Mouse (Mus musculus) left cerebral cortex, postnatal 36 days (tissue): ENCODE measurements around the gene 1810062G17Rik. TPM values are rescaled to one million over a fixed set of nuclear protein-coding genes. Genes with fewer than 3 reads are reported as not detected.

Source experiments
- DNase-seq, 2 experiments: peaks; one replicate each; pipeline ENCODE4 v3.0.0; 2021 to 2022; ENCODE audit warnings: low spot score in 2 of 2, mixed read lengths in 1 of 2
- intact Hi-C: fragments of 180-260 bp; cut with DNase I; formaldehyde crosslinking; loops from one replicate; pipeline ENCODE4 v1.15.1; 2025
- total RNA-seq, 2 experiments: library from RNA; stranded (reverse); gene quantifications; 2 replicates each; pipeline ENCODE4 v1.2.3; 2021

Gene 1810062G17Rik
- not detected for total RNA-seq

GRCm38 (mm10) chr3:36475532-36476087, at the start of gene 1810062G17Rik, which contains the start of gene Anxa5:
Gene 1810062G17Rik, plus strand, starts transcription at chr3:36475937.
Gene Anxa5, minus strand, starts transcription at chr3:36475894.
- intact Hi-C loops, result no loop called here
- peak; percentile 88 to 89 for DNase-seq

DNA sequence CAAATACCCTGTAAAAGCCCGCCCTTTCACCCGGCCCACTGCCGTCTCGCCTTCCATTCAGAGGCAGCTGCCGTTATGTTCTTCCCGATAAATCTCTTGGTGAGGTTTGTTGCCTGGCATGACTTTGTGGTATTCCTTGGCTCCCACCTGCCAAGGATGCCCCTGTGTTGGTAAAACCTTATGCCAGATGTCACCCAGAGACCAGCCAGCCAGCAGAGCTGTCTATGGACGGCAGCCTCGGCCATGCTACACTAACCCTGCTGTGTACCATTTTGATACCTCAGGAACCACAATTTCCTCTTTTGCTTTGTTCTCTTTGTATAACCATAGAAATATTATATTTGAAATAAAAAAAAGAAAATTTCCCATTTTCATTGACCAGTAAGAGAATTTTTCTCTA, 48.4 kb upstream of the 1810062G17Rik start:
- intact Hi-C loops, result no loop called here
- no peak for DNase-seq

- intact Hi-C loops, result no loop called here
- DNase-seq, result no peak
Measured at GRCm38 (mm10) chr3:36430360-36430759, 45.4 kb upstream of the 1810062G17Rik start.

- intact Hi-C loops, result no loop called here
- no peak for DNase-seq
Measured at GRCm38 (mm10) chr3:36440280-36440679, 35.5 kb upstream of the 1810062G17Rik start.

DNA sequence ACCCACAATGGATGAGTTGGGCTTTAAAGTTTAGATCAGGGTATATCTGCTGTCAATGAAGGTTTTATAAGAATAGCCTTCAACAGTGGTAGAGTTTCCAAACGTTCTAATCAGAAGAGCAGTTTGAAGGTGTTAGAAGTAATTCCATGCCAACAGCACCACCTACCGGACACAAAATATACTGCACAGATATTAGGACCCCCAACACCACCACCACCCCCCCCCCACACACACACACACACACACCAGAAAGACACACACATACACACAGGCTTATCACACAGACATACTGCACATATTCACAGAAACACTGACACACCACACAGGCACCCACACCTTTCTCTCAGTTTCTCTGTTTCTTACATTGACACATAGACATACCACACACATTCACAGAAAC, 33.3 kb upstream of the 1810062G17Rik start:
- intact Hi-C loops, result loop anchor here (1.0 to 2.0 kb wide), 2 partner anchors 52 to 232 kb away; no protein-coding TSS in a partner anchor
- no peak for DNase-seq

GRCm38 (mm10) chr3:36446041-36446440, 29.7 kb upstream of the 1810062G17Rik start:
- DNase-seq, result no peak
- intact Hi-C loops, result no loop called here

GRCm38 (mm10) chr3:36446506-36446905, 29.2 kb upstream of the 1810062G17Rik start:
- intact Hi-C loops, result no loop called here
- DNase-seq, result no peak

DNA sequence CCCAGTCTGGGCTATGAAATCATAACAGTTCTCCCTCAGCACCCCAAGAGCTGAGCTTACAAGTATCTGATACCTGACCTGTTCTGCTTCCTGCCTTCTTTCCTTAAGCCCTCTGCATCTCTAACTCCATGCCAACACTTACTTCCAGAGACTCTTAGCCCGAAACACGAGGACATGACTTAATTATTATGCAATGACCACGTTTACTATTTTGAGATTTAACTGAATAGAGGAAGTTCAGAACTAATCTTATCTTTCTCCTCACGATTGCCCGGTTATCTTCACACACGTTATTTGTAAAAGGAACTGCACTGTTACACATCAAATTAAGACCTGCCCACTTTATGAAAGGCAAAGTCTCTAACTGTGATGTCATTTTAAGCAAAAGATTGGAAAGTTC, 28.8 kb upstream of the 1810062G17Rik start:
- no peak for DNase-seq
- intact Hi-C loops, result no loop called here

DNA sequence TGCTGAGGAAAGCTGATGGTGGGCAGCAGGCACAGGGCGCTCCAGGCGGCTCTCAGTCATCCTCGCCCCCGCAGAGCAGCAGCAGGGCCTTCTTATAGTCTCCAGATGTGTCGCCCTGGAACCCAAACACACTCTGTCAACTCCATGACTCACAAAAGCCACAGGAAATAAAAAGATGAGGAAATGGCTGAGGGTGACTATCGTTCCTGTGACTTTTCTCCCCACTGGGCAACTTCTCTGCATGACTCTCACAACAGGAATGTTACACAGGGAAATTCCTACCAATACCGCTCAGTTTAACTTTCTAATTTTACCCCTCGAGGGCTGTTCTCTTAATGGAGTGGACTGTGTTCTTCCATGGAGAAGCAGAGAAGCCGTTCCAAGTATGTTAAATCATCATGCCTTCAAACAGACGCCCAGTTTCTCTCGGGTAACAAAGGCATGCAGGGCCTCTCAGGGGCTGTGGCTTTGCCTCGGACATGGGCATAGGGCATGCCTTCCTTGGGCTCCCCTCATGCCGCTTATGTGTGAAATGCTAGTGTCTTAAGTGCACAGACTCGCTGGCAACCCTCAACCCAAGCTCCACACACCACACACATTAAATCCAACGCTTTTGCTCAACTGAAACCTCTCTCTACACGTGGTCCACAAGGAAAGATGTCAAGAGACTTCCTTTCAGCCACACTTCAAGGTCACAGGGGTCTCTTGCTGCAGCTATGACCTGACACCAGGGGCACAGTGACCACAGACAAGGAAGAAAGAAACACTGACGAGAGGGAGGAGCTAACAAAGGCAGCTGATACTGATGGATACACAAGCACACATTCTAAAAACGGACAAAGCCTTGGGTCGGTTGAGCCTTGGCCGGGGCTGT, 26.2 kb upstream of the 1810062G17Rik start:
- intact Hi-C loops, result no loop called here
- DNase-seq, result no peak

- no peak for DNase-seq
- intact Hi-C loops, result no loop called here
Measured at GRCm38 (mm10) chr3:36452502-36452901, 23.2 kb upstream of the 1810062G17Rik start.

- DNase-seq, result no peak
- intact Hi-C loops, result no loop called here
Measured at GRCm38 (mm10) chr3:36455124-36455523, 20.6 kb upstream of the 1810062G17Rik start.

DNA sequence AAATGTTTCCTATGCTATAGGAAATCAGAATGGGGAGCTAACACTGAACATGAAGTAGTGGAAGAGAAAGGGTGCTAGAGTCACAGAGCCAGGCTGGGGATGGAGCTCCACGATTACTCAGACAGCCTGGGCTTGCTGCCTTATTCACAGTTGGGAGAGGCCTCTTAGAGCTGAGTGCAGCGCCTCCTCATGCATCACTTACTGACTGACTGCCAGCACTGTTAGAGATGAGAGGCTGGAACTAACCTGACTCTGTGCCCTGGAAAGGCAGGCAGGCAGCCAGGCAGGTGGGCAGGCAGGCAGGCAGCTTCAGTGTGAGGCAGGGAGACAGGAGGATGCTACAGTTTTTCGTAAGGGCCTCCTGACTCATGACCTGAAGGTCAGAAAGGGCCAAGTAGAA, 20.2 kb upstream of the 1810062G17Rik start:
- peak in 1 of 2 experiments; percentile 58 for DNase-seq
- intact Hi-C loops, result no loop called here

- intact Hi-C loops, result no loop called here
- DNase-seq, result no peak
Measured at GRCm38 (mm10) chr3:36460717-36461116, 15.0 kb upstream of the 1810062G17Rik start.

DNA sequence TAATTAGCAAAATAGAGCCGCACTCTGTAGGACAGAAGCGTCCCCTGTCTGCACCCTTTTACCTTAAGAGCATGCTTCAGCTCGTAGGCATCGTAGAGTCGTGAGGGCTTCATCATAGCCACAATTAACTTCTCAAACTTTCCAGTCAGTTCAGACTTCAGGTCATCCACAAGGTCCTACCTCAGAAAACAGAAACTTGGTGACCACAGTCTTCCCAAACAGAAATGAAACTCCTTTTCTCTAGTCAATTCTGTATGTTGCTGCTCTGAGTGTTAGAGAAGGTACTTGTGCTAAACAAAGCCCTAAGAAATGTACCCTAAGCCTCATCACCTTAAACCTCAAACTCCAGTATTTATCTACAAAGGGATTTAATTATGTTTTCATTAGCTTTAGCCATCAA, 13.9 kb upstream of the 1810062G17Rik start:
- intact Hi-C loops, result no loop called here
- no peak for DNase-seq

DNA sequence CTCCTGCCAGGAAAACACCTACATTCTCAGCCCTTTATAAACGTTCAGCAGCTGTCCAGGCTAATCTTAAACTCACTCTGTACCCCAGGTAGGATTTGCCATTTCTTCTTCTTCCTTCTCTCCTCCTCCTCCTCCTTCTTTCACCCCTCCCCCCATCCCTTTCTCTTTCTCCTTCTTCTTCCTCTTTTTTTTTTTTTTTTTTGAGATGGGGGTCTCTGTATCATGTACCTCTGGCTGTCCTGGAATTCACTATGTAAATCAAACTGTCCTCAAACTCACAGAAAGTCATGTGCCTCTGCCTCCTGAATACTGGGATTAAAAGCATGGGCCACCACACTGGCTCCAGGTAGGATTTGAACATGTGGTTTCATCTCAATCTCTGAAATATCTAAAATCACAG, 13.4 kb upstream of the 1810062G17Rik start:
- no peak for DNase-seq

GRCm38 (mm10) chr3:36465538-36465937, 10.2 kb upstream of the 1810062G17Rik start:
- intact Hi-C loops, result no loop called here
- DNase-seq, result no peak

More for the DNA sequence above, 13.4 kb upstream of the 1810062G17Rik start:
- intact Hi-C loops, result no loop called here

- peak in 1 of 2 experiments; percentile 32 for DNase-seq
Measured at GRCm38 (mm10) chr3:36467632-36468031, 8.1 kb upstream of the 1810062G17Rik start.

GRCm38 (mm10) chr3:36468871-36469270, 6.9 kb upstream of the 1810062G17Rik start:
- no peak for DNase-seq
- intact Hi-C loops, result no loop called here

More at GRCm38 (mm10) chr3:36467632-36468031, 8.1 kb upstream of the 1810062G17Rik start:
- intact Hi-C loops, result no loop called here

- intact Hi-C loops, result no loop called here
- DNase-seq, result no peak
Measured at GRCm38 (mm10) chr3:36471856-36472255, 3.9 kb upstream of the 1810062G17Rik start.

DNA sequence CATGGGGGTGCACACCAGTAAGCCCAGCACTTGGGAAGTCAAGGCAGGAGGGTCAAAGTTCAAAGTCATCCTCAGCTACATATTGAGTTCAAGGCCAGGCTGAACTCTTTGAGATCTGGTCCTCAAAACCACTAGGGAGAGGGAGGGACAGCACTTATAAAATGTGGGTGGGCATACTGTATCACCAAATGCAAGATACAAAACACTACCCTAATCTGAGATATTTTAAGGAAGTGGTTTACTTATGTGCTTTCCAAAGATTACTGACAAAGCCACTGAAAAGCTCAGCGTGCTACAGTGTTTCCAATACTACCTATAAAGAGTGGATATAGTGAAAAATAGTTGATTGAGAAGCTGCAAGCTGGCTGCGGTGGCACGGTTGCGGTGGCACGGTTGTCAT, 2.5 kb upstream of the 1810062G17Rik start:
- intact Hi-C loops, result no loop called here
- DNase-seq, result no peak

GRCm38 (mm10) chr3:36474421-36474820, 1.3 kb upstream of the 1810062G17Rik start:
- intact Hi-C loops, result no loop called here
- DNase-seq, result no peak
